Mouse (Mus musculus) hindbrain, embryonic 11.5 days (tissue): Measurements from ENCODE around the gene Klhl26. TPM values are rescaled to one million over a fixed set of nuclear protein-coding genes. Genes with fewer than 3 reads are reported as not detected.

Experiments used
- ATAC-seq: fragments of 200-750 bp; cut with Nextera tagmentation; 2 replicates; pipeline ENCODE4 v1.8.0; 2017; ENCODE audit warnings: mild to moderate bottlenecking, moderate TSS enrichment, moderate library complexity; ENCODE audit not compliant: low FRiP score
- DNase-seq: peaks from one replicate; pipeline ENCODE4 v3.0.0-alpha.2; 2015; ENCODE audit warnings: low spot score
- H3K27ac ChIP-seq: fragments of 300-500 bp; sonication (generic); 2 replicates; pipeline ENCODE4 v1.5.1; 2014; ENCODE audit warnings: mild to moderate bottlenecking, low read depth, low read length
- H3K27me3 ChIP-seq: fragments of 300-500 bp; sonication (generic); 2 replicates; pipeline ENCODE4 v1.6.1; 2014; ENCODE audit warnings: mild to moderate bottlenecking, low read length, moderate library complexity, mixed read lengths; ENCODE audit not compliant: control insufficient read depth, insufficient read depth
- H3K36me3 ChIP-seq: fragments of 300-500 bp; sonication (generic); 2 replicates; pipeline ENCODE4 v1.6.1; 2014; ENCODE audit warnings: mild to moderate bottlenecking, low read length, moderate library complexity, mixed read lengths; ENCODE audit not compliant: control insufficient read depth, insufficient read depth
- H3K4me1 ChIP-seq: fragments of 300-500 bp; sonication (generic); replicated peaks from 2 replicates; pipeline ENCODE4 v1.6.1; 2014; ENCODE audit warnings: low read length, mixed read lengths; ENCODE audit not compliant: control insufficient read depth, insufficient read depth
- H3K4me2 ChIP-seq: fragments of 300-500 bp; sonication (generic); replicated peaks from 2 replicates; pipeline ENCODE4 v1.6.1; 2014; ENCODE audit warnings: mild to moderate bottlenecking, low read depth, low read length
- H3K4me3 ChIP-seq: fragments of 300-500 bp; sonication (generic); 2 replicates; pipeline ENCODE4 v1.5.1; 2014; ENCODE audit warnings: low read depth, low read length
- H3K9ac ChIP-seq: fragments of 300-500 bp; sonication (generic); 2 replicates; pipeline ENCODE4 v1.6.1; 2014; ENCODE audit warnings: low read depth, low read length
- H3K9me3 ChIP-seq: fragments of 300-500 bp; sonication (generic); 2 replicates; pipeline ENCODE4 v1.6.1; 2016; ENCODE audit warnings: low read length; ENCODE audit not compliant: control insufficient read depth
- WGBS: fragments of 180-500 bp; shearing (Covaris S2); extraction: QIAGEN DNeasy Blood & Tissue Kit; methylation state at CpG from one replicate; pipeline ENCODE4 v1.1.7; 2014; 5-methylcytosine and 5-hydroxymethylcytosine counted together
- polyA plus RNA-seq: library from polyadenylated mRNA; unstranded; fragments of >200 nt; fragmentation: Nextera tagmentation; extraction: Ambion mirVana; gene quantifications from 2 replicates; pipeline ENCODE4 v1.2.1, GENCODE M21; 2014

Klhl26 gene
- 11.1 and 12.8 TPM in 2 replicates for polyA plus RNA-seq

DNA sequence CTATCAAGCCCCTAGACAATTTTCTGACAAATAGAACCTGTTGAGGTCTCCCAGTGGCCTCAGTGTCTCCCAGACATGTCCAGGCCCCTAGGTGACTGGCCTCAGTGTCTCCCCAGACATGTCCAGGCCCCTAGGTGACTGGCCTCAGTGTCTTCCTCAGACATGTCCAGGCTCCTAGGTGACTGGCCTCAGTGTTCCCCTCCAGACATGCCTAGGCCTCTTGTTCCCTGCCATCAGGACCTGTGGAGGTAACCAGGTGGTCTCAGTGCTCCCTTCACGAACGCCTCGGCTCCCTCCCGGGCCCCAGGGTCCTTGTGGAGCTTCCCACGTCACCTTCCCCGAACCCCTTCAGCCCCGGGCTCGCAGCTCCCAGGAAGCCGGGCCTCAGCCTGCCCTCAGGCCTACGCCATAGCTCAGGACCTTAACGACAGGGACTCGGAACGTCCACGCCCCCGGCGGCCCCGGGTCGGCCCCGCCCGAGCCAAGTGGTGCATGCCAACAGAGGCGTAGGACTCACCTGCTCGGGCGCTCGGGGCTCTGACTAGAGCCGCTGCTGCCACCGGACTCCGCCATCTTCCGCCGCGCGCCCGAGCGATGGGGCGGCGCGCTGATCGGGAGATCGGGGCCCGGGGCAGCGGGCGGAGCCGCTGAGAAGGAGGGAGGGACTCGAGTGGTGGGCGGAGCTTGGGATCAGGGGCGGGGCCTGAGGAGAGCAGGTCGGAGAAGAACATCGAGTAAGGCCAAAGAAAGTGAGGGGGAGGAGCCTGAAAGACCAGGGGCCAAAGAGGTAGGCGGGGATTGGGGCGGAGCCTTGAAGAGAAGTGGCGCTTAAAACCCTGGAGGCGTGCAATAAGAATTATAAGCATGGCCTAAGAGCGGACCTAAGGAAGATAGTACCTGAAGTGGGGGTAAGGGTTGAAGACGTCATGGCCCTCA lies at the start of gene Klhl26:
Klhl26 (minus strand) TSS at position 636 of the 936 bp plus-strand sequence.
- no peaks in the 10 kb centered on the region for H3K36me3 ChIP-seq
- peak within 1 kb of the TSS; percentile 83 for H3K9ac ChIP-seq
- H3K27me3 ChIP-seq, result no peaks in the 10 kb centered on the region; the same call in 1 of the 2 replicates
- H3K9me3 ChIP-seq, result no peaks in the 10 kb centered on the region
- H3K27ac ChIP-seq, result no peak within 1 kb of the TSS
- DNase-seq, result peak; percentile 95
- peak within 1 kb of the TSS; percentile 79 for H3K4me3 ChIP-seq
- under 1% methylated on average over 53 of the region's 53 CpGs for WGBS
- H3K4me2 ChIP-seq, result peak within 1 kb of the TSS; percentile 88
- peak; percentile 86 for ATAC-seq
- H3K4me1 ChIP-seq, result 0 out of 2 replicates have a peak, but pooled peaks cover 3% of the 10 kb centered on the region

DNA sequence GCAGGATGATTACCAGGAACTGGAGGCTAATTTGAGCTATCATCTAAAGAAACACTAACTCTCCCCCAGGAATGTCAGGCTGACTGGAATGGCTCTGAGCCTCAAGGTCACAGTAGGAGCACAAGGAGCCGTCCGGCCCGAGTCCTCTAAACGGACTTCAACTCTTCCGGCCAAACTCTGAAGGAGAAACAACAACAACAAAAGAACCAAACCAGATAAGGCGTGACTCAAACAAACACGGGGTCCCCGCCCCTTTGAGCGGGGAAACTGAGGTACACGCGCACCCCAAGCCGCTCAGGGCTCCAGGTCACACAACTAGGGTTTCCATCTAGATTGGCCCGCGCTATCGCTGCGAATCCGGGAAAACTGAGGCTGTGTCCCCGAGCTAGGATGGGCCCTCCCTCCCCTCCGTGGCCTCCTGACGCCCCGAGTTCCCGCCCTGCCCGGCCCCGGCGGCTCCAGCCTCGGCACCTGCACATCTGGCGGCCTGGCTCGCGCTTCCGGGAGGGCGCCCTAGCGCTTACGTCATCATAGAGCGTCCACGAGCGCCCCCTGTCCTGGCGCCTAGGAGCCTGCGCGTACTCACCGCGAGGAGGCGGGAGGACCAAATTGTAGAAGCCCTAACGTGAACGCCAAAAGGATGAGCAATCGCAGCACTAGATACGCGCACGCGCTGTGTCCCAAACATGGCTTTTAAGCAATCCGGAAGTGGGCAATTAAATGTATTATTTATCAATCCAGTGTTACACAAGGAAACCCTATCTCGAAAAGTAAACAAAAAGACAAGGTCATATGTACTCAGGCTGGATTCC lies 46.0 kb upstream of the Klhl26 start:
- peak overlapping the region; percentile 79 for H3K4me3 ChIP-seq
- under 1% methylated on average over 51 of the region's 51 CpGs for WGBS
- peak; percentile 81 for ATAC-seq

DNA sequence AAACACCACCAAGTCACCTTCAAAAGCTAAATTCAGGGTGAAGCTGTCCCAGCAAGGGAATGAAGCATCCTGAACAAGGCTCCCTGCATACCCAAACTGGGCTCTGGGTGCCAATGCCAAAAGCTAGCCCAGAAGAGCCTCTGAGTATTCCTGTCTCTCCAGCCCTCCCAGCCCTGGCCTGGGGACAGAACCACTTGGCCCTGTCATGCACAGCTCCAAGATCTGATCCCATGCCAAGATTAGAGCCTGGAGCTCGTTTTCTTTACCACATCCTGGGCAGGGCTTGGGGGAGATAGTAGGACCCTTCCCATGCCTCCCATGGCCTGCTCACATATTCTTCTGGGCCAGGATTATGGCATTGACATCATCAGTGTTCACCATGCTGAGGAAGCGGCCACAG lies 42.8 kb upstream of the Klhl26 start:
- H3K9me3 ChIP-seq, result no peaks in the 10 kb centered on the region
- H3K4me1 ChIP-seq, result peaks cover 3% of the 10 kb centered on the region; the same call in 1 of the 2 replicates
- no peak overlapping the region for H3K9ac ChIP-seq
- ATAC-seq (no peak), DNase-seq (no peak)
- H3K4me2 ChIP-seq, result no peak overlapping the region
- H3K4me3 ChIP-seq, result no peak overlapping the region
- 72% methylated on average over 2 of the region's 2 CpGs for WGBS
- no peaks in the 10 kb centered on the region for H3K27me3 ChIP-seq
- peaks cover 3% of the 10 kb centered on the region; the same call in 1 of the 2 replicates for H3K36me3 ChIP-seq
- H3K27ac ChIP-seq, result no peak overlapping the region

More for the DNA sequence above, 46.0 kb upstream of the Klhl26 start:
- Histone ChIP-seq H3K9ac (peak overlapping the region; percentile 78), H3K27me3 (no peaks in the 10 kb centered on the region), H3K36me3 (no peaks in the 10 kb centered on the region), H3K9me3 (no peaks in the 10 kb centered on the region), H3K4me2 (peak overlapping the region; percentile 60), H3K27ac (peak overlapping the region; percentile 58), H3K4me1 (peaks cover 4% of the 10 kb centered on the region; the same call in 1 of the 2 replicates)
- DNase-seq, result peak; percentile 97

DNA sequence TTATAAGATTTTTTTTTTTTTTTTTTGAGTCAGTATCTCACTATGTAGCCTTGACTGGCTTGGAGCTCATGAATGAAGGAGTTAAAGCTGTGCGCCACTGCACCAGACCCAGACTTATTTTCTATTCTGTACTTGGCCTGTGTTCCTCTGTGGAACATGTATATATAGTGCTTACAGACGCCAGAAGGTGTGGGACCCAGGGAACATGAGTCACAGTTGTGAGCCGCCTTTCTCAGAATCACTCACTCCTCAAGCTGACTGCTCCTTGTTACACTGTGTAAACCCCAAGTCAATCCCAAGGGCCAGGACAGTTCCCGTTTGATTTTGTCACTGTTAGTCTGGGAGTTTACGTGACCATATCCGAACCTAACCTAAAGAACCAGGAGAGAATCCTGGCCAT lies 42.3 kb upstream of the Klhl26 start:
- 92% methylated on average over 6 of the region's 6 CpGs for WGBS
- ATAC-seq, result no peak
- Histone ChIP-seq H3K27me3 (no peaks in the 10 kb centered on the region), H3K4me1 (peaks cover 3% of the 10 kb centered on the region; the same call in 1 of the 2 replicates), H3K9ac (no peak overlapping the region), H3K9me3 (no peaks in the 10 kb centered on the region), H3K4me3 (no peak overlapping the region), H3K4me2 (no peak overlapping the region), H3K36me3 (peaks cover 3% of the 10 kb centered on the region; the same call in 1 of the 2 replicates), H3K27ac (no peak overlapping the region)
- DNase-seq, result no peak

DNA sequence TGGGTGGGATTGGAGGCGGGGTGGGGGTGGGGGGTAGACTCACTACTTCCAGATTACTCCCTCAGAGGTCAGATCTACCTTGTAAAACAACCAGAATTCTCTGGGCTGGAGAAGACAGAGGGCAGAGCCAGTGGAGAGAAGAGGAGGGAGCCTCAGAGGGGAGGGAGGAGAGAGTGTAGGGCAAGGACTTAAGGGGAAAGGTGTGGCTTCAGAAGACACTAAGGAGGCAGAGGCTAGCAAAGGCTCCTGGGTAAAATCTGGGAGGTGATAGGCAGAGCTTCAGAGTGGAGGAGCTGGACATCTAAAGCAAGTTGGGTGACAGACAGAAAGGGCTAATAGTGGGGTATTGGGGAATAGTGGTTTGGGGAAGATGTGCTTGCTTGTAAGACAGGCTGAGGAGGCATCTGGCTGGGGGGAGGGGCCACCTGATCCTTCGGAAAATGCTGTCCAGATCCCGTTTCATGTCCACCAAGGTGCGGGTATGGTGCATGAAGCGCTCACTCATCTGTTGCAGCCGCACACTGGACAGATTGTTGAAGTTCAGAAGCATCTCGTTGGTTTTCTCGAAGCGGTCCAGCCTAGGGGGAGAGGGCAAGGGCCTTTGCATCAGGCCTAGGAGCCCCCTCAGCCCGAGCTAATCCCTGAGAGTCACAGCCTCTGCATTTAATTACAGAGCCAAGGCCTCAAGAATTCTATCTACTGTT lies 41.3 kb upstream of the Klhl26 start:
- peaks cover 3% of the 10 kb centered on the region; the same call in 1 of the 2 replicates for H3K4me1 ChIP-seq
- 79% methylated on average over 10 of the region's 10 CpGs for WGBS
- ATAC-seq (no peak), DNase-seq (no peak)
- no peak overlapping the region for H3K4me2 ChIP-seq
- no peak overlapping the region for H3K4me3 ChIP-seq
- no peaks in the 10 kb centered on the region for H3K27me3 ChIP-seq
- H3K9ac ChIP-seq, result no peak overlapping the region
- H3K36me3 ChIP-seq, result peaks cover 3% of the 10 kb centered on the region; the same call in 1 of the 2 replicates
- no peak overlapping the region for H3K27ac ChIP-seq
- H3K9me3 ChIP-seq, result no peaks in the 10 kb centered on the region

DNA sequence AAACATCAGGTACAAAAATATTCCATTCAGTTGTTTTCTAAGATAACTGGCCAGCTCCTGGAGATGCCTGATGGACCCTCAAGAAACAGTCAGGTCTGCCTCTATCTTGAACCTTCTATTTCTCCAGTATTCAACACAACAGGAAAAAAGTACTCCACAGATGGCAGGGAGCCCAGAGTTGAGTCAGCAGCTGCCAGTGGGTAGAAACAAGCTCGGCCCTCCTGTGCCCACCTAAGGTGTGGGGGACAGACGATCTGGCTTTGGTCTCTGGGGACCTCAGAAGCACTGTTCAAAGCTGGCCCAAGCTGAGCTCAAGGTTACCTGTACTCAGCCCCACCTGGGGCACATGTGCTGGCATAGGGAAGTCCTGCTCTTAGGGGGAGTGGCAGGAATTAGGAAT lies 36.7 kb upstream of the Klhl26 start:
- Histone ChIP-seq H3K27me3 (no peaks in the 10 kb centered on the region), H3K9me3 (no peaks in the 10 kb centered on the region), H3K27ac (no peak overlapping the region), H3K4me2 (no peak overlapping the region), H3K9ac (no peak overlapping the region), H3K4me3 (no peak overlapping the region), H3K36me3 (peaks cover 5% of the 10 kb centered on the region; the same call in 1 of the 2 replicates), H3K4me1 (peaks cover 6% of the 10 kb centered on the region; the same call in 1 of the 2 replicates)
- ATAC-seq, result no peak
- no peak for DNase-seq
- WGBS, result 89% methylated on average over 2 of the region's 2 CpGs

DNA sequence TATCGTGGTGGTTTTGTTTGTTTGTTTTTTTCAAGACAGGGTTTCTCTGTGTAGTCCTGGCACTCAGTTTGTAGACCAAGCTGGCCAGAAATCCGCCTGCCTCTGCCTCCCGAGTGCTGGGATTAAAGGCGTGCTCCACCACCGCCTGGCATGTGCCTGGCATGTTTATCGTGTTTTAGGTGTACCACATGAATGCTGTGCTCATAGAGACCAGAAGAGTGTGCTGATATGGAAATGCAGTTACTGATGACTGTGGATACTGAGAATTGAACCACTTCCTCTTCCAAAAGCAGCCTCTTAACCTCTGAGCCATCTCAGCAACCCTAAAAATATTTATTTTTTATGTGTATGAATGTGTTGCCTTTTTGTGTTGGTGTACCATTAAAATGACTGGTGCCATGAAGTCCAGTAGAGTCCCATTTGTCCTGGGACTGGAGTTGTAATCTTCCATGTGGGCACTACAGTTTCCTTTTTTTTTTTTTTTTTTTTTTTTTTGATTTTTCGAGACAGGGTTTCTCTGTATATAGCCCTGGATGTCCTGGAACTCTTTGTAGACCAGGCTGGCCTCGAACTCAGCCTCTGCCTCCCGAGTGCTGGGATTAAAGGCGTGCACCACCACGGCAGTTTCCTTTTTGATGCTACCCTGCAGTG lies 35.6 kb upstream of the Klhl26 start:
- Histone ChIP-seq H3K4me3 (no peak overlapping the region), H3K4me2 (no peak overlapping the region), H3K9ac (no peak overlapping the region), H3K27ac (no peak overlapping the region), H3K4me1 (peaks cover 6% of the 10 kb centered on the region; the same call in 1 of the 2 replicates), H3K27me3 (no peaks in the 10 kb centered on the region), H3K9me3 (no peaks in the 10 kb centered on the region), H3K36me3 (peaks cover 10% of the 10 kb centered on the region)
- DNase-seq, result no peak
- no peak for ATAC-seq
- 91% methylated on average over 11 of the region's 11 CpGs for WGBS
